ENCODE assay signal across 30 mouse cellular contexts in genomic region chr17:84390026-84390425, GRCm38 (mm10).
DNase-seq lines count a peak whose midpoint lies in the region; ATAC-seq and TF ChIP-seq lines count a peak whose summit lies in the region.
"Had no signal": no experiment of that assay in that cellular context is flagged by ENCODE, and none has a peak within 500 bp of the region (broad histone marks: within the 10 kb centered on the region; RNA-seq: fewer than 3 reads in every experiment).

No protein-coding gene starts in this region.

- TF ChIP-seq POLR2A in liver, adult 2 months (IDR thresholded peaks at IDR 0.05; ENCODE audit: extremely low read depth, insufficient read depth, low read length) = no peak

- H3K27me3 ChIP-seq in liver, adult 2 months (ENCODE audit: control insufficient read depth, insufficient read depth, low read length) = no peaks in the 10 kb centered on the region
- no peaks in the 10 kb centered on the region for H3K27me3 ChIP-seq in liver, embryonic 11.5 days (replicated peaks; ENCODE audit: control insufficient read depth, insufficient read depth, low read length)
- H3K27me3 ChIP-seq: embryonic facial prominence, embryonic 13.5 days; forebrain, embryonic 15.5 days; intestine, embryonic 15.5 days; midbrain, embryonic 15.5 days; Patski had no signal

- no peak overlapping the region for H3K4me2 ChIP-seq in liver, embryonic 11.5 days
- H3K4me2 ChIP-seq: embryonic facial prominence, embryonic 13.5 days; forebrain, embryonic 15.5 days; intestine, embryonic 15.5 days; midbrain, embryonic 15.5 days had no signal

- H3K79me2 ChIP-seq in liver, adult 2 months (ENCODE audit: control insufficient read depth, insufficient read depth, low read length) = no peaks in the 10 kb centered on the region

- peak overlapping the region; percentile 78 for H3K27ac ChIP-seq in liver, adult 2 months (replicated peaks; ENCODE audit: insufficient read depth, low read depth, low read length)
- no peak overlapping the region for H3K27ac ChIP-seq in liver, embryonic 11.5 days (ENCODE audit: low read depth, low read length)
- H3K27ac ChIP-seq: embryonic facial prominence, embryonic 13.5 days; forebrain, embryonic 15.5 days; hindbrain, embryonic 10.5 days; intestine, embryonic 15.5 days; macrophage; midbrain, embryonic 15.5 days had no signal

- H3K9ac ChIP-seq in liver, adult 2 months (ENCODE audit: low read depth, low read length) = no peak overlapping the region
- H3K9ac ChIP-seq in liver, embryonic 11.5 days (ENCODE audit: low read depth, low read length) = no peak overlapping the region
- H3K9ac ChIP-seq: embryonic facial prominence, embryonic 13.5 days; forebrain, embryonic 15.5 days; intestine, embryonic 15.5 days; liver, postnatal 0 days; midbrain, embryonic 15.5 days had no signal

- H3K4me3 ChIP-seq in liver, adult 2 months (ENCODE audit: insufficient read depth, low read depth, low read length) = no peak overlapping the region
- no peak overlapping the region for H3K4me3 ChIP-seq in liver, embryonic 11.5 days (ENCODE audit: low read depth, low read length)
- H3K4me3 ChIP-seq: embryonic facial prominence, embryonic 13.5 days; erythroblast, embryonic 14.5 days; forebrain, embryonic 15.5 days; hindbrain, embryonic 10.5 days; intestine, embryonic 15.5 days; midbrain, embryonic 15.5 days had no signal

- H3K4me1 ChIP-seq in liver, adult 2 months (ENCODE audit: control insufficient read depth, insufficient read depth, low read length) = peaks cover 10% of the 10 kb centered on the region; the same call in 1 of the 2 replicates
- no peaks in the 10 kb centered on the region for H3K4me1 ChIP-seq in liver, embryonic 11.5 days (replicated peaks; ENCODE audit: control insufficient read depth, insufficient read depth, low read length)
- H3K4me1 ChIP-seq: embryonic facial prominence, embryonic 13.5 days; forebrain, embryonic 15.5 days; hindbrain, embryonic 10.5 days; intestine, embryonic 15.5 days; midbrain, embryonic 15.5 days had no signal

- TF ChIP-seq CTCF in liver, adult 2 months (IDR thresholded peaks at IDR 0.05; ENCODE audit: low read depth, low read length) = no peak

- no peaks in the 10 kb centered on the region for H3K9me3 ChIP-seq in liver, embryonic 11.5 days (ENCODE audit: control insufficient read depth, low read length)
- H3K9me3 ChIP-seq: embryonic facial prominence, embryonic 13.5 days; forebrain, embryonic 15.5 days; intestine, embryonic 15.5 days; midbrain, embryonic 15.5 days had no signal

- ATAC-seq in liver, embryonic 11.5 days (replicated peaks; ENCODE audit: low FRiP score) = no peak
- ATAC-seq: CD4-positive, CD25-positive, alpha-beta regulatory T cell, adult 4 months; forebrain, embryonic 15.5 days; hindbrain, embryonic 16.5 days; intestine, embryonic 15.5 days; liver, postnatal 0 days; lung, postnatal 0 days; midbrain, embryonic 15.5 days; Patski had no signal

- peaks cover 5% of the 10 kb centered on the region for H3K36me3 ChIP-seq in liver, adult 2 months (ENCODE audit: control insufficient read depth, insufficient read depth, low read length)
- peaks cover 17% of the 10 kb centered on the region for H3K36me3 ChIP-seq in liver, embryonic 11.5 days (ENCODE audit: control insufficient read depth, insufficient read depth, low read length)

- WGBS in liver, adult 2 months = 18% methylated on average over 2 of the region's 2 CpGs
- WGBS in liver, embryonic 11.5 days = 95% methylated on average over 2 of the region's 2 CpGs

- DNase-seq in adrenal gland, adult 2 months = peak; percentile 18
- DNase-seq in adrenal gland, postnatal 4 days (ENCODE audit: low spot score in 2 of 2) = no peak
- DNase-seq in heart, adult 18-20 months = peak; percentile 59 to 77
- no peak for DNase-seq in heart, postnatal 4 days
- peak; percentile 96 for DNase-seq in liver, adult 2 months (ENCODE audit: extremely low read depth, low read depth, low spot score)
- no peak for DNase-seq in liver, embryonic 11.5 days (ENCODE audit: low spot score)
- DNase-seq in retina, postnatal 1 day = no peak
- no peak for DNase-seq in urinary bladder, postnatal 4 days (ENCODE audit: low spot score in 2 of 2)
- DNase-seq: adrenal gland, adult 8-10 months; cerebellum, adult 8-10 months; cerebellum, postnatal 36 days; embryo, embryonic 11 days; kidney, adult 9 months; kidney, postnatal 25 days; liver; liver, postnatal 0 days; right cerebral cortex, adult 18-20 months; thymus, adult 2 months; thymus, postnatal 4 days had no signal

Comparison
In these comparisons a context has a peak if more than half of its experiments do, and no peak if none do; other contexts are left out.
1. DNase-seq: peak in adrenal gland, adult 2 months (single experiment), heart, adult 18-20 months (2 of 2) and liver, adult 2 months (single experiment); none in adrenal gland, postnatal 4 days (0 of 2), heart, postnatal 4 days (single experiment), liver, embryonic 11.5 days (single experiment), retina, postnatal 1 day (single experiment) and urinary bladder, postnatal 4 days (0 of 2).